Mouse (Mus musculus): ENCODE results near the gene Rpp14.

GRCm38 (mm10) chr14:8141131-8141530 is 61.0 kb downstream of the Rpp14 start:
- TF ChIP-seq CTCF (IDR thresholded peaks at IDR 0.05; ENCODE audit: borderline replicate concordance, insufficient read depth, low read length): no peak
- no peak for TF ChIP-seq POLR2A (IDR thresholded peaks at IDR 0.05; ENCODE audit: low read depth, low read length)
